Mouse (Mus musculus): ENCODE results near the gene Grm8.

The Grm8 gene

GRCm38 (mm10) chr6:28135001-28135401 is at the start of gene Grm8:
TSS of gene Grm8 (minus strand) at chr6:28135178.
- DNase-seq, result peak; percentile 3

- no peak for DNase-seq
Measured at GRCm38 (mm10) chr6:28169851-28170539, 35.0 kb upstream of the Grm8 start.

- no peak for DNase-seq
Measured at GRCm38 (mm10) chr6:28160399-28160798, 25.4 kb upstream of the Grm8 start.

GRCm38 (mm10) chr6:28146445-28146844 is 11.5 kb upstream of the Grm8 start:
- no peak for DNase-seq

GRCm38 (mm10) chr6:28142332-28142731 is 7.4 kb upstream of the Grm8 start:
- no peak for DNase-seq

- peak; percentile 82 for DNase-seq
Measured at GRCm38 (mm10) chr6:28135411-28136233, 644 bp upstream of the Grm8 start.

GRCm38 (mm10) chr6:28134251-28134801 is 652 bp downstream of the Grm8 start:
- DNase-seq, result peak; percentile 3

GRCm38 (mm10) chr6:28133206-28134063 is 1.5 kb downstream of the Grm8 start:
- DNase-seq, result no peak

- DNase-seq, result no peak
Measured at GRCm38 (mm10) chr6:28132056-28132455, 2.9 kb downstream of the Grm8 start.

GRCm38 (mm10) chr6:28128871-28129270 is 6.1 kb downstream of the Grm8 start:
- DNase-seq, result no peak

- no peak for DNase-seq
Measured at GRCm38 (mm10) chr6:28115519-28115918, 19.5 kb downstream of the Grm8 start.

- DNase-seq, result no peak
Measured at GRCm38 (mm10) chr6:28114916-28115315, 20.1 kb downstream of the Grm8 start.

GRCm38 (mm10) chr6:28111551-28111950 is 23.4 kb downstream of the Grm8 start:
- no peak for DNase-seq

GRCm38 (mm10) chr6:28102608-28103316 is 32.2 kb downstream of the Grm8 start:
- no peak for DNase-seq

- no peak for DNase-seq
Measured at GRCm38 (mm10) chr6:28100001-28100400, 35.0 kb downstream of the Grm8 start.

- no peak for DNase-seq
Measured at GRCm38 (mm10) chr6:28092511-28092910, 42.5 kb downstream of the Grm8 start.

- no peak for DNase-seq
Measured at GRCm38 (mm10) chr6:28091836-28092235, 43.1 kb downstream of the Grm8 start.

- DNase-seq, result no peak
Measured at GRCm38 (mm10) chr6:28090981-28091380, 44.0 kb downstream of the Grm8 start.

- no peak for DNase-seq
Measured at GRCm38 (mm10) chr6:28075534-28075933, 59.4 kb downstream of the Grm8 start.

GRCm38 (mm10) chr6:28074470-28074869 is 60.5 kb downstream of the Grm8 start:
- DNase-seq, result no peak

- no peak for DNase-seq
Measured at GRCm38 (mm10) chr6:28051966-28052365, 83.0 kb downstream of the Grm8 start.

GRCm38 (mm10) chr6:28042339-28042738 is 92.6 kb downstream of the Grm8 start:
- DNase-seq, result no peak

Measured in kidney, adult 18-20 months (tissue).